Mouse (Mus musculus): ENCODE data around the gene Prtn3. TPM values are rescaled to one million over a fixed set of nuclear protein-coding genes. Genes with fewer than 3 reads are reported as not detected.

Prtn3 gene
- polyA plus RNA-seq, 1 experiment from 2014 or later: 2.4 TPM

GRCm38 (mm10) chr10:79907415-79907814 lies 33.1 kb downstream of the Prtn3 start:
- no peak overlapping the region for H3K9ac ChIP-seq (replicated peaks; ENCODE audit: low read depth)
- no peak overlapping the region for H3K4me3 ChIP-seq (ENCODE audit: low read depth, low read length)
- H3K27ac ChIP-seq (ENCODE audit: low read length): no peak overlapping the region
- H3K4me1 ChIP-seq (ENCODE audit: insufficient read depth, low read depth, low read length): 0 out of 2 replicates have a peak, but pooled peaks cover 3% of the 10 kb centered on the region
- H3K4me2 ChIP-seq (replicated peaks; ENCODE audit: low read depth, low read length): no peak overlapping the region
- WGBS: 91% methylated on average over 10 of the region's 10 CpGs
- DNase-seq (ENCODE audit: low spot score): no peak
- H3K36me3 ChIP-seq (ENCODE audit: insufficient read depth, low read length): peaks cover 22% of the 10 kb centered on the region
- no peaks in the 10 kb centered on the region for H3K9me3 ChIP-seq (ENCODE audit: low read length)
- no peak for TF ChIP-seq CTCF (IDR thresholded peaks at IDR 0.05)
- no peak for TF ChIP-seq EP300 (IDR thresholded peaks at IDR 0.05)
- H3K27me3 ChIP-seq (replicated peaks; ENCODE audit: insufficient read depth, low read length): no peaks in the 10 kb centered on the region
- ATAC-seq: no peak

DNA sequence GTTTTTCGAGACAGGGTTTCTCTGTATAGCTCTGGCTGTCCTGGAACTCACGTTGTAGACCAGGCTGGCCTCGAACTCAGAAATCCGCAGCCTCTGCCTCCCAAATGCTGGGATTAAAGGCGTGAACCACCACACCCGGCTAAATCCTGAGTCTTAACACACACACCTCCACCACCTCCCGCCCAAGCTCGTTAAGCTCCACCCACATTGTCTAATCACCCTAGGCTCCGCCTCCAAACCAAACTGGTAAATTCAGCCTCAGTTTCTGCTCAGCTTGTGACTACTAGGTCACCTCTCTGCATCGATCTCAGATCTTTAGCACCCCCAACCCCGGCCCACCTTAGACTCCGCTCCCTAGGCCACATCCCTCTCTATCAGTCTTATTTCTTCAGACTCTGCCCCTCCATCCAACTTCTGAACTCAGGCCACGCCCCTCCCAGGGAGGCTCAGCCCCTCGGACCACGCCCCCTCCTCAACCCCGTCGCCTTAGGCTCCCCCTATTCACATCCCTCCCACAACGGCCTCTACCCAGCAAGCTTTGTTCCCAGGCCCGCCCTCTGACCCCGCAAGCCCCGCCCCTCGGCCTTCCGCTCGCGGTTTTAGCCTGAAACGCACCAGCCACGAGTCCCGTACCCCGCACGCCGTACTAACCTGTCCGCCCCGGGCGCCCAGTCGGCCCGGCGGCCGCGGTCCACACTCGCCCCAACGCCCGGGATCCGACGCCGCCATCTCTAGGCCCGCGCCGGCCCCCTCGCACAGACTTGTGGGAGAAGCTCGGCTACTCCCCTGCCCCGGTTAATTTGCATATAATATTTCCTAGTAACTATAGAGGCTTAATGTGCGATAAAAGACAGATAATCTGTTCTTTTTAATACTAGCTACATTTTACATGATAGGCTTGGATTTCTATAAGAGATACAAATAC lies 34.2 kb downstream of the Prtn3 start, which contains the start of gene Med16:
Med16 (minus strand) TSS at position 757 of the 925 bp plus-strand sequence.
- peak; percentile 65 for TF ChIP-seq EP300 (IDR thresholded peaks at IDR 0.05)
- no peak for TF ChIP-seq CTCF (IDR thresholded peaks at IDR 0.05)
- Histone ChIP-seq H3K9ac (replicated peaks; ENCODE audit: low read depth) (peak within 1 kb of the TSS; percentile 97), H3K36me3 (ENCODE audit: insufficient read depth, low read length) (peaks cover 22% of the 10 kb centered on the region), H3K4me3 (ENCODE audit: low read depth, low read length) (peak within 1 kb of the TSS; percentile 74), H3K4me1 (ENCODE audit: insufficient read depth, low read depth, low read length) (0 out of 2 replicates have a peak, but pooled peaks cover 3% of the 10 kb centered on the region), H3K4me2 (replicated peaks; ENCODE audit: low read depth, low read length) (peak within 1 kb of the TSS; percentile 46), H3K9me3 (ENCODE audit: low read length) (no peaks in the 10 kb centered on the region), H3K27ac (ENCODE audit: low read length) (peak within 1 kb of the TSS; percentile 97), H3K27me3 (replicated peaks; ENCODE audit: insufficient read depth, low read length) (no peaks in the 10 kb centered on the region)
- peak; percentile 98 for ATAC-seq
- 2% methylated on average over 51 of the region's 52 CpGs for WGBS
- peak; percentile 100 for DNase-seq (ENCODE audit: low spot score)

GRCm38 (mm10) chr10:79909092-79909922 lies 35.0 kb downstream of the Prtn3 start:
- 21% methylated on average over 14 of the region's 14 CpGs for WGBS
- peak overlapping the region; percentile 97 for H3K9ac ChIP-seq (replicated peaks; ENCODE audit: low read depth)
- TF ChIP-seq EP300 (IDR thresholded peaks at IDR 0.05) (no peak), CTCF (IDR thresholded peaks at IDR 0.05) (no peak)
- H3K27ac ChIP-seq (ENCODE audit: low read length): peak overlapping the region; percentile 4
- H3K4me3 ChIP-seq (ENCODE audit: low read depth, low read length): peak overlapping the region; percentile 74; the same call in 1 of the 2 replicates
- H3K27me3 ChIP-seq (replicated peaks; ENCODE audit: insufficient read depth, low read length): no peaks in the 10 kb centered on the region
- DNase-seq (ENCODE audit: low spot score) (peak; percentile 49), ATAC-seq (peak; percentile 43)
- peak overlapping the region; percentile 1 for H3K4me2 ChIP-seq (replicated peaks; ENCODE audit: low read depth, low read length)
- no peaks in the 10 kb centered on the region for H3K9me3 ChIP-seq (ENCODE audit: low read length)
- H3K36me3 ChIP-seq (ENCODE audit: insufficient read depth, low read length): peaks cover 22% of the 10 kb centered on the region
- H3K4me1 ChIP-seq (ENCODE audit: insufficient read depth, low read depth, low read length): 0 out of 2 replicates have a peak, but pooled peaks cover 3% of the 10 kb centered on the region

- Histone ChIP-seq H3K36me3 (ENCODE audit: insufficient read depth, low read length) (peaks cover 15% of the 10 kb centered on the region; the same call in 1 of the 2 replicates), H3K4me3 (ENCODE audit: low read depth, low read length) (no peak within 1 kb of the TSS), H3K27me3 (replicated peaks; ENCODE audit: insufficient read depth, low read length) (no peaks in the 10 kb centered on the region), H3K4me1 (ENCODE audit: insufficient read depth, low read depth, low read length) (peaks cover 4% of the 10 kb centered on the region; the same call in 1 of the 2 replicates), H3K9ac (replicated peaks; ENCODE audit: low read depth) (no peak within 1 kb of the TSS), H3K4me2 (replicated peaks; ENCODE audit: low read depth, low read length) (no peak within 1 kb of the TSS), H3K27ac (ENCODE audit: low read length) (peak within 1 kb of the TSS; percentile 4; the same call in 1 of the 2 replicates), H3K9me3 (ENCODE audit: low read length) (no peaks in the 10 kb centered on the region)
- no peak for DNase-seq (ENCODE audit: low spot score)
- no peak for ATAC-seq
- TF ChIP-seq CTCF (IDR thresholded peaks at IDR 0.05): no peak
- TF ChIP-seq EP300 (IDR thresholded peaks at IDR 0.05): no peak
- 91% methylated on average over 4 of the region's 4 CpGs for WGBS
Measured at GRCm38 (mm10) chr10:79910556-79910955, 36.3 kb downstream of the Prtn3 start, which contains the start of gene Gm26602. TSS of gene Gm26602 (plus strand) at chr10:79910856.

GRCm38 (mm10) chr10:79912412-79912811 lies 38.1 kb downstream of the Prtn3 start:
- Histone ChIP-seq H3K4me2 (replicated peaks; ENCODE audit: low read depth, low read length) (no peak overlapping the region), H3K4me1 (ENCODE audit: insufficient read depth, low read depth, low read length) (peaks cover 11% of the 10 kb centered on the region; the same call in 1 of the 2 replicates), H3K27ac (ENCODE audit: low read length) (no peak overlapping the region), H3K4me3 (ENCODE audit: low read depth, low read length) (no peak overlapping the region), H3K9me3 (ENCODE audit: low read length) (no peaks in the 10 kb centered on the region), H3K36me3 (ENCODE audit: insufficient read depth, low read length) (0 out of 2 replicates have a peak, but pooled peaks cover 10% of the 10 kb centered on the region), H3K9ac (replicated peaks; ENCODE audit: low read depth) (no peak overlapping the region), H3K27me3 (replicated peaks; ENCODE audit: insufficient read depth, low read length) (no peaks in the 10 kb centered on the region)
- DNase-seq (ENCODE audit: low spot score) (no peak), ATAC-seq (no peak)
- WGBS: 67% methylated on average over 17 of the region's 20 CpGs
- TF ChIP-seq CTCF (IDR thresholded peaks at IDR 0.05): no peak
- TF ChIP-seq EP300 (IDR thresholded peaks at IDR 0.05): no peak
